Mouse (Mus musculus) right cerebral cortex, postnatal 14 days (tissue): Measurements from ENCODE around the gene Tab1.
A peak's percentile ranks its signal among the peaks of the same experiment; 100 is the strongest.

Experiments
- DNase-seq: peaks from one replicate; pipeline ENCODE4 v3.0.0; 2022

Tab1 gene

DNA sequence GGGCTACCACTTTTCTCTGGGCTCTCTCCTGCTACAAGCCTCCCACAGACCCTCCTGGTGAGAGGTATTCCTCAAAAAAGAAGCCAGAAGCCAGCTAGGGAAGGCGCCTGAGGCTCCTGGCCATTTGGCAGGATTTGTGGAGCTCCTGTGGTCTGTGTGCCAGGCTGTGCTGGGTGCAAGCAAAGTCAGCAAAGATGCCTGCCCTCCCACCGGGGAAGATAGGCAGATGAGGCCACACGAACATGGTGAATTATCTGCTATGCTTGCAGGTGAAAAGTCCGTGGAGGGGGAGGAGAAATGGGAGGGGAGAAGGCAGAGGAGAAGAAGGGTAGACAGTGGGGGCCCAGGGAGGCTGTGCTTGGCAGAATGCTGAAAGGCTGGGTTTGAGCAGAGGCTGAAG, 37.4 kb downstream of the Tab1 start:
- DNase-seq: no peak

- no peak for DNase-seq
Measured at GRCm38 (mm10) chr15:80171286-80171685, 38.4 kb downstream of the Tab1 start.

DNA sequence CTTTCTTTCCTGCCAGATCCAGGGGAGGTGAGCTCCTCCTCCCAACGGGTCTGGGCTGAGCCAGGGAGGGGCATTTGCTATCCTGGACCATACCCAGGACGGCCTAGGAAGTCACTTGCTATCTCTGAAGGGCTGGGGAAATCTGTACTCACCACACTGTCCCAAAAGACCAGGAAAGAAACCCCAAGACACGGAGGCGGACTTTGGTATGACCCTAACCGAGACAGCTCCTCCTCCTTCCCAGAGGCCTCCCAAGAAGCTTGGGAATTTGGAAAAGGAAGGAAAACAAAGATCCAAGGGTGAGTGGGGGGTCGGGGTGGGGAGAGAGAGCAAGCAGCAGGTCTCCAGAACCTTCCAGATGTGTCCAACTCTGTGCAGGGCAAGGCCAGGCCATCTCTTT, 38.9 kb downstream of the Tab1 start:
- no peak for DNase-seq

GRCm38 (mm10) chr15:80173001-80173771, 40.3 kb downstream of the Tab1 start, which contains the start of gene Mgat3:
Gene Mgat3 (plus strand): TSS chr15:80173721.
- DNase-seq: peak; percentile 60

DNA sequence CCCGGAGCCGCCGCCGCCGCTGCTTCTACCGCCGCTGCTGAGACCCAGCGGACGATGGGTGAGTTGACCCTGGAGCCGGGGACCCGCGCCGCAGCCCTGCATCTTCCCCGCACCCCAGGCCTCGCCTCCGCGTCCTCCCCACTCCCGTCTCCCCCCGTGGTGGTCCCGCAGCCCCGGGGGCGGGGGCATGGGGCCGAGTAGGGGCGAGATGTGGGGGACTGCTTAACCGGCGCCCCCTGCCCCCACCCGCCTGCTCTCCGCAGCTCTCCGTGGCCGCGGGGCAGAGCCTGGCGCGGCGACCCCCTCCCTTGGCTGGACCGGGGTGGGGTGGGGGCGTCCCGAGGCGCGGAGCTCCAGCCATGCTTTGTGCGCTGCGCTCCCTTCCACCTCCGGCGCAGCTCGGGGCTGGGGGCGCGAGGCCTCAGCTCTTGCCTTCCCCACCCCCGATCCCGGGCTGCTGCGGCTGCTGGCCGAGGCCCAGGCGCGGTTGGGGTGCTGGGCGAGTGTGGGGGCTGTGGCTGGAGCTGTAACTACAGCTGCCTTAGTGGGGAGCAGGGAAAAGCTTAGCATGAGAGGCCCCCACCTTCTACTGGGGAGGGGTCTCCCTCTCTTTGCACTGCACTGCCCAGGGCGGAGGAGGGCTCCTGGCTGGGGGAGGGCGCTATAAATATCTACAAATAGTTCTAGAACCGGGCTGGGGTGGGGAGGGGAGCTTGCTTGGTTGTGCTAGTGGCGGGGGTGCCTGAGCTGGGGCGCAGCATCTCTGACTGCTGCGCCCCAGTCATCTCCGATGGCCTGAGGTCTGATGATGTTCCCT, 41.1 kb downstream of the Tab1 start:
- DNase-seq: peak; percentile 61

GRCm38 (mm10) chr15:80174598-80174875, 41.6 kb downstream of the Tab1 start:
- DNase-seq: no peak

- DNase-seq: no peak
Measured at GRCm38 (mm10) chr15:80175316-80175715, 42.4 kb downstream of the Tab1 start.

DNA sequence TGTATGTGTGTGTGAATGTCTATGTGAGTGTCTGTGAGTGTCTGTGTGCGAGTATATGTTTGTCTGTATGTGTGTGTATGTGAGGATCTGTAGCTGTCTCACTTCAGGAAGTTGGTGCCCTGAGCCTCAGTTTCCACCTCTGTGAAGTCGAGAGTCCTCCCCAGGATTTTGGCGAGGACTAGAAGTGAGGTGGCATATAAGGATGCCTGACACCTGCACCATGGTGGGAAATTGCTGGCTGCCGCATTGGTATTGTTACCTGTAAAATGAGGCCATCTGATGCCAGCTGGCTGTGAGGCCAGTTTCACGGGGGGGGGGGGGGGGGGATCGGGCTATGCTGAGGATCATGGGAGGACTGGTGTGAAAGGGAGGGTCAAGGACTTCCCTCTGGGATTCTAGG, 42.8 kb downstream of the Tab1 start:
- DNase-seq: no peak

DNA sequence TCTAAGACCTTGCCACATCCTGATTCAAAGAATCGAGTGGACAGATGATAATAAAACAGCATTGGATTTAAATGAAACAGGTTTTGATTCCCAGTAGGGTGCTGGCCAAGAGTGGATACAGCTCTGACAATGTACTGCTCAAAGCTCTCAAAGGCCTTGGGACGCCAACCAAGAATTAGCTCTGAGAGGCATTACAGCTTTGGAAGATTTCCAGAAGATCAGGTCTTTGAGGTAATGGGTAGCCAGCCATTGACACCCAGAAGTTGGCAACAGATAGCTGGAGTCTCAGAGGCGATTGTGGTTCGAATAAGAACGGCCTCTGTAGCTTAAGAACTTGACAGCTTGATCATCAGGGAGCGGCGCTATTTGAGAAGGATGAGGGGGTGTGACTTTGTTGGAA, 48.6 kb downstream of the Tab1 start:
- DNase-seq: no peak

GRCm38 (mm10) chr15:80182072-80182700, 49.3 kb downstream of the Tab1 start:
- DNase-seq: no peak

DNA sequence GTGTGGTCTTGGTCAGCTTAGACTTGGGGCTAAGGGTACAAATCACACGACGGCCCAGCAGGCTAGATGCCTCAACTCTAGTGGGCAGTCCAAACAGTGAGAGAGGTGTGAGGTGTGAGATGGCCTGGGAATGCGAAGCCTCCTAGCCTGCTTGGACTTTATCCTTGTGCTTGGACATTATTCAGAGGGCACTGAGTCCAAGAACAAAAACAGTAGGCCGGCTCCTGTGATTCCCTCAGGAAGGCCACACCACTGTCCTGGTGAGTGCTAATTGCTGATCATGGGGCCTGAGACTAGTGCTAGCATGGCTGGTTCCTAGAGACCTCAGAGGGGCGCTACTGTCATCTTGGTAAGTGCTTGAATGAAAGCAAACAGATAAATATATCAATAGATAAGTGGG, 56.0 kb downstream of the Tab1 start:
- DNase-seq: no peak

DNA sequence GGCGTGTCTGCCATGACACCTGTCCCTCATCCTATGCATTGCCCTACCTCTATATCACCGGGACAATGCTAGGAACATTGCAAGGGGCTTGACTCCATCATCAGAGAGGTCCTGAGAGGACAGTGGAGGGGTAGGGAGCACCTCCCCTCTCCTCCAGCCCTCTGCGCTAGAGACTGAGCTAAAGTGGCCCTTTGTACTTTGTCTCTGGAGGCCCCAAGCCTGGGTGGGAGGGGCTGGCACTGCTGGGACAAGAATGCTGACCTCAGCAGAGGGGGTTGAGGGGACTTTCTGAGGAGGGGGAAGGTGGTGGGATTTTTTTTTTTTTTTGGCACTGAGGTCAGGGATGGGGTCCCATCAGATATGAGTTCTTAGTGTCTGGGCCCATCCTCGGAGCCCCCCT, 57.1 kb downstream of the Tab1 start:
- DNase-seq: no peak

GRCm38 (mm10) chr15:80191585-80192245, 58.8 kb downstream of the Tab1 start:
- DNase-seq: no peak

GRCm38 (mm10) chr15:80192246-80192585, 59.3 kb downstream of the Tab1 start:
- DNase-seq: no peak

DNA sequence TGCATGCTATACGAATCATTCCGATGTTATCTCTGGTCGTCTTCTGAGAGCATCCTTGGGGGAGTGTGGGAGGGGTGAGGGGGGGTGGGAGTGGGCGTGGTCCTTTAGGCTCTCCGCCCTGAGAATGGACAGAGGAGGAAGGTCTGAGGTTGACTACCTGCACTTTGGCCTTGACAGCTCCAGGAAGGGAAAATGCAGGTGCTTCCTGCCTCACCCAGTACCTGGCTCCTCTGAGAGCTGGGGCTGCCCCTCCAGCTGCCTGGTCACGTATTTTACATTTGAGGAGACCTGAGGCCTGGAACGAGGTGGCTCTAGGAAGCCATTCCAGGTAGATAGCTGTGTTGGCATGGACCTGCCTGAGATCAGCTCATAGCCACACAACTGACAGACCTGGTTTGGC, 59.9 kb downstream of the Tab1 start:
- DNase-seq: no peak

DNA sequence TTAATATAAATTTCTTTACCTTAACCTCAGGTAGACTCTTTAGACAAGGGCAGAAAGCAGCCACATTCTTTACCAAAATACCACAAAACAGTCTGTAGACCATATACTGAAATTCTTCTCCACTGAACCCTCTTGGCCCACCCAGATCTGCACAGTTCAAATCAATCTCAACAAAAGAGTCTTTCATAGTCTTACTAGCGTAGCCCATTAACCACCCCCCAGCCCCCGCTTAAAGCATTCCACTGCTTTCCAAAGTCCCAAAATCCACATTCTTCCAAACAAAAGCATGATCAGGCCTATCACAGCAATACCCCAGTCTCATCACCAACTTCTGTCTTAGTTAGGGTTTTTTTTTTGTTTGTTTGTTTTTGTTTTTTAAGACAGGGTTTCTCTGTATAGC, 66.6 kb downstream of the Tab1 start:
- no peak for DNase-seq

DNA sequence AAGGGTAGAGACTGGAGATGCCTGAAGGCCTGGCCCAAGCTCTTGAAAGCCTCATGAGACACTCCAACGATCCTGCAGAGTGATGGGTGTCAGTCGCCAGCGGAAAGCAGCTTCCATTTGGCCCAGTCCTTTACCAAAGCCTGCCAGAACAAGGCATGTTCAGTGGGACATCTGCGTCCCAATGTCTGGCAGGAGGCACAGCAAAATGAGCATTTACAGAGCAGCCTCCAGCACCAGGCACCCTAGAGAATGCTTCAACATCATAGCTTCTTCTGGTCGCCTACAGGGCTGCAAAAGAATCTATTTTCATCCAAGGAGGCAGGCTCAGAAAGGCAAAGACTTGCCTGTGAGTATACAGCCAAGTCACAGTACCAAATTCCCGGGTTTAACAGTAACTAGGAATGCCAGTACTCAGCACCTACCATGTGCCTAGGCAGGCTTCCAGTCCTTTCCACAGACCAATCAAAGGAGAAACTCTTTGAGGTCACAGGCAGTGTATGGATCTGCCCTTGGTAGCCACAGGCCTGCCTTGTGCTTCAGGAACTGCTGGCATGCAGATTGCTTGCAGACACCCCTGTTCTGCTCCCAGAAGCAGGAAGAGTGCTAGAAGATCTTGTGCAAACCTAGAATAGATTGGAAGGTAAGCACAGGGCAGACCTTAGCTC, 69.3 kb downstream of the Tab1 start:
- no peak for DNase-seq

DNA sequence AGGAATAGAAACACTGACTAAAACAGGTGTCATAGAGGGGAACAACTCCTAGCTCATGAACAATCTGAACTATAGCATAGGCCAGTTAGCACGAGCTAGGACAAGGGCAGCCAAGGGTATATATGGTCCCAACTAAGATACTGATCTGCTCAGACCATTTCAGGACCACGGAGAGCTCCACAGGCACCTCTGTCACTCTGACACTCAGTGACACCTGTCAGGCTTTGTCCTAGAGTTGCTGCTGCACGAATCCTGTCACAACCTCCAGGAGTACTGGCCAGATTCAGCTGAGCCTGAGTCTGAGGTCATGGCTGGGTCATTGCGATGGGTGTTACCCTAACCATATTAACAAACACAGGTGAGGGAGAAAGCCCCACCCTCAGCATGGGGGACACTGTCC, 70.5 kb downstream of the Tab1 start:
- no peak for DNase-seq

DNA sequence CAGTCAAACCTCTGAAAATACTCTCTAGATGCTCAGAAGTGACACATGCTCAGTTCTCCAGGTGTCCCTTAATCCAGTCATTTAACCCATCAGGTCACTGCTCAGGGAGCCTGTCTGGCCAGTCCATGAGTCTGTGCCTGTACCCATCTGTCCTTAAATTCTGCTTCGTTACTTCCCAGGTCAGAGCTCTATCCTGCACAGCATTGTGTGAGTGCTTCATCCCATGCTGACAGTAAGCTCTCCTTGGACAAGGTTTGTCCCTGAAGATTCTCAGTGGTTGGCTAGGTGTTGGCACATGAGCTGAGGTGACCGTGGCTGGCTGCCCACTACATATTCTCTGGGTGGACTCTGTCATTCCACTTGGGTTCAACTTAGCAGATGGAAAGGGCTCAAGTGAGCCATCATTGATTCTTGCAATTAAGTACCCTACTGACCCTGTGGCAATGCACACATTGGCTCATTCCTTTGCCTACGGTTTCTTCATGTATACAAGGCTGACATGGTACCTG, 73.2 kb downstream of the Tab1 start:
- DNase-seq: no peak

DNA sequence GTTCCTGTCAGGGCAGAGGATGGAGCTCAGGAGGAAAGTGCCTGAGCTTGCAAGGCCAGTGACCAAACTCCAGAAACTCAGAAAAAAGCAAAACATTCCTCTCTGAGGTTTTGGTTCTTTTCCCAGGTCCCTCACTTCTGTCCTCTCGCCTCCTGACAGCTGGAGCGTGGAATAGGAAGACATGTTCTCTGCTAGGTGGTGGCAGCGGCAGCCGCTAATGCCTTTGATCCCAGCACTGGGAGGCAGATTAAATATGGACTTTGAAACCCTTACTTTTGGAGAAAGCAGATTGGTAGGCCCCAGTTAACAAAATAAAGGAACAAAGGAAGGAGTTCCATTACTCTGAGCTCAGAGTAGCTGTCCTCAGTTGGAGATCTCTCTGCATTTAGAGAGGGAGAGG, 75.5 kb downstream of the Tab1 start:
- no peak for DNase-seq
